Comparison of ENCODE assay signal across 15 mouse cellular contexts in genomic region chr9:94969131-94969530, GRCm38 (mm10).
DNase-seq lines count a peak whose midpoint lies in the region; ATAC-seq and TF ChIP-seq lines count a peak whose summit lies in the region.
"Had no signal": no experiment of that assay in that cellular context is flagged by ENCODE, and none has a peak within 500 bp of the region (broad histone marks: within the 10 kb centered on the region; RNA-seq: fewer than 3 reads in every experiment).

No protein-coding gene starts in this region.

- no peak for DNase-seq in midbrain, embryonic 10.5 days (ENCODE audit: low spot score)
- peak; percentile 48 for DNase-seq in brain, adult 2 months (ENCODE audit: low read depth, low spot score)
- peak; percentile 34 to 45 for DNase-seq in cerebellum, adult 2 months
- DNase-seq in forebrain, postnatal 0 days: peak; percentile 21
- DNase-seq in MN1 (ENCODE audit: low spot score): no peak
- no peak for DNase-seq in thymus, postnatal 14 days
- DNase-seq: heart, adult 18-20 months; heart, postnatal 36 days; kidney, adult 9 months; lung, adult 2 months had no signal

- H3K4me3 ChIP-seq in midbrain, embryonic 12.5 days: no peak overlapping the region
- no peak overlapping the region for H3K4me3 ChIP-seq in midbrain, embryonic 10.5 days
- no peak overlapping the region for H3K4me3 ChIP-seq in cerebellum, adult 2 months (replicated peaks; ENCODE audit: insufficient read depth, low read depth, low read length)
- H3K4me3 ChIP-seq in forebrain, postnatal 0 days (ENCODE audit: low read depth, low read length): no peak overlapping the region
- H3K4me3 ChIP-seq: limb, embryonic 13.5 days; megakaryocyte, embryonic 14.5 days had no signal

- 27% methylated on average over 1 of the region's 1 CpGs for WGBS in midbrain, embryonic 12.5 days
- 41% methylated on average over 1 of the region's 1 CpGs for WGBS in midbrain, embryonic 10.5 days
- 3% methylated on average over 1 of the region's 1 CpGs for WGBS in cerebellum, adult 2 months
- 5% methylated on average over 1 of the region's 1 CpGs for WGBS in forebrain, postnatal 0 days

- H3K9ac ChIP-seq in midbrain, embryonic 12.5 days (replicated peaks): no peak overlapping the region
- no peak overlapping the region for H3K9ac ChIP-seq in forebrain, postnatal 0 days
- H3K9ac ChIP-seq: limb, embryonic 13.5 days had no signal

- no peak for TF ChIP-seq CTCF in cerebellum, adult 2 months (IDR thresholded peaks at IDR 0.05; ENCODE audit: borderline replicate concordance, insufficient read depth, low read depth, low read length)
- no peak for TF ChIP-seq CTCF in forebrain, postnatal 0 days (IDR thresholded peaks at IDR 0.05; ENCODE audit: low read depth)

- peaks cover 9% of the 10 kb centered on the region; the same call in 1 of the 2 replicates for H3K4me1 ChIP-seq in midbrain, embryonic 12.5 days
- H3K4me1 ChIP-seq in midbrain, embryonic 10.5 days: no peaks in the 10 kb centered on the region
- H3K4me1 ChIP-seq in cerebellum, adult 2 months (ENCODE audit: control insufficient read depth, insufficient read depth, low read length): no peaks in the 10 kb centered on the region
- no peaks in the 10 kb centered on the region for H3K4me1 ChIP-seq in forebrain, postnatal 0 days (ENCODE audit: insufficient read depth)
- H3K4me1 ChIP-seq: limb, embryonic 13.5 days had no signal

- no peaks in the 10 kb centered on the region for H3K36me3 ChIP-seq in midbrain, embryonic 12.5 days
- H3K36me3 ChIP-seq in midbrain, embryonic 10.5 days: no peaks in the 10 kb centered on the region
- no peaks in the 10 kb centered on the region for H3K36me3 ChIP-seq in forebrain, postnatal 0 days (ENCODE audit: insufficient read depth)
- H3K36me3 ChIP-seq: limb, embryonic 13.5 days had no signal

- no peaks in the 10 kb centered on the region for H3K9me3 ChIP-seq in midbrain, embryonic 12.5 days
- no peaks in the 10 kb centered on the region for H3K9me3 ChIP-seq in midbrain, embryonic 10.5 days (replicated peaks)
- H3K9me3 ChIP-seq in forebrain, postnatal 0 days (ENCODE audit: low read length): no peaks in the 10 kb centered on the region
- H3K9me3 ChIP-seq: limb, embryonic 13.5 days had no signal

- no peak for TF ChIP-seq POLR2A in cerebellum, adult 2 months (IDR thresholded peaks at IDR 0.05; ENCODE audit: borderline replicate concordance, insufficient read depth, low read length)

- no peaks in the 10 kb centered on the region for H3K27me3 ChIP-seq in midbrain, embryonic 12.5 days
- no peaks in the 10 kb centered on the region for H3K27me3 ChIP-seq in midbrain, embryonic 10.5 days (ENCODE audit: low read depth, poor library complexity, severe bottlenecking)
- no peaks in the 10 kb centered on the region for H3K27me3 ChIP-seq in cerebellum, adult 2 months (ENCODE audit: control insufficient read depth, insufficient read depth, low read length)
- H3K27me3 ChIP-seq in forebrain, postnatal 0 days (ENCODE audit: insufficient read depth, low read length): no peaks in the 10 kb centered on the region
- H3K27me3 ChIP-seq: CH12.LX; limb, embryonic 13.5 days had no signal

- H3K4me2 ChIP-seq in midbrain, embryonic 12.5 days (replicated peaks): no peak overlapping the region
- H3K4me2 ChIP-seq in forebrain, postnatal 0 days (ENCODE audit: low read depth): no peak overlapping the region
- H3K4me2 ChIP-seq: limb, embryonic 13.5 days had no signal

- no peak overlapping the region for H3K27ac ChIP-seq in midbrain, embryonic 12.5 days (replicated peaks)
- H3K27ac ChIP-seq in midbrain, embryonic 10.5 days (replicated peaks): no peak overlapping the region
- H3K27ac ChIP-seq in cerebellum, adult 2 months (ENCODE audit: insufficient read depth, low read length): no peak overlapping the region
- H3K27ac ChIP-seq in forebrain, postnatal 0 days (ENCODE audit: low read depth, low read length): no peak overlapping the region
- H3K27ac ChIP-seq: limb, embryonic 13.5 days; stomach, postnatal 0 days had no signal

- peak; percentile 58; the same call in 1 of the 2 replicates for ATAC-seq in midbrain, embryonic 12.5 days (ENCODE audit: low FRiP score, low read depth)
- ATAC-seq in forebrain, postnatal 0 days: peak; percentile 93

Comparison
In these comparisons a context has a peak if more than half of its experiments do, and no peak if none do; other contexts are left out.
1. DNase-seq: peak in brain, adult 2 months (single experiment), cerebellum, adult 2 months (2 of 2) and forebrain, postnatal 0 days (single experiment); none in midbrain, embryonic 10.5 days (single experiment), MN1 (single experiment) and thymus, postnatal 14 days (single experiment).